Mouse (Mus musculus) neural tube, embryonic 14.5 days (tissue): ENCODE measurements around the gene Vmn2r19. TPM values are rescaled to one million over a fixed set of nuclear protein-coding genes. Genes with fewer than 3 reads are reported as not detected.
A peak's percentile ranks its signal among the peaks of the same experiment; 100 is the strongest.
"Not testable (repeated sequence)": the region's sequence is repeated elsewhere in the genome, so short reads cannot be mapped to it uniquely, and the experiment has no call there.

Source experiments
- ATAC-seq: fragments of 200-750 bp; cut with Nextera tagmentation; 2 replicates; pipeline ENCODE4 v1.8.0; 2017; ENCODE audit warnings: low read depth, mild to moderate bottlenecking, moderate TSS enrichment, moderate library complexity
- H3K27ac ChIP-seq: fragments of 300-500 bp; sonication (generic); 2 replicates; pipeline ENCODE4 v1.5.1; 2014; ENCODE audit warnings: low read depth, mild to moderate bottlenecking, control low read depth, low read length, moderate library complexity, mixed read lengths
- H3K27me3 ChIP-seq: fragments of 300-500 bp; sonication (generic); 2 replicates; pipeline ENCODE4 v1.6.1; 2014; ENCODE audit warnings: low read length; ENCODE audit not compliant: control insufficient read depth, insufficient read depth
- H3K36me3 ChIP-seq: fragments of 300-500 bp; sonication (generic); 2 replicates; pipeline ENCODE4 v1.6.1; 2014; ENCODE audit warnings: low read length, mixed read lengths; ENCODE audit not compliant: control insufficient read depth, insufficient read depth
- H3K4me1 ChIP-seq: fragments of 300-500 bp; sonication (generic); 2 replicates; pipeline ENCODE4 v1.6.1; 2014; ENCODE audit warnings: low read length; ENCODE audit not compliant: control insufficient read depth, insufficient read depth
- H3K4me2 ChIP-seq: fragments of 300-500 bp; sonication (generic); 2 replicates; pipeline ENCODE4 v1.6.1; 2014; ENCODE audit warnings: mild to moderate bottlenecking, low read depth, low read length, control low read depth
- H3K4me3 ChIP-seq: fragments of 300-500 bp; sonication (generic); 2 replicates; pipeline ENCODE4 v1.5.1; 2014; ENCODE audit warnings: low read depth, low read length, control low read depth, mixed read lengths
- H3K9ac ChIP-seq: fragments of 300-500 bp; sonication (generic); replicated peaks from 2 replicates; pipeline ENCODE4 v1.6.1; 2014; ENCODE audit warnings: low read depth, mild to moderate bottlenecking, control low read depth, low read length, mixed read lengths
- H3K9me3 ChIP-seq: fragments of 300-500 bp; sonication (generic); 2 replicates; pipeline ENCODE4 v1.6.1; 2016; ENCODE audit warnings: low read length; ENCODE audit not compliant: control insufficient read depth
- WGBS: fragments of 180-500 bp; shearing (Covaris S2); extraction: QIAGEN DNeasy Blood & Tissue Kit; methylation state at CpG from one replicate; pipeline ENCODE4 v1.1.7; 2014; 5-methylcytosine and 5-hydroxymethylcytosine counted together
- polyA plus RNA-seq: library from polyadenylated mRNA; unstranded; fragments of >200 nt; fragmentation: Nextera tagmentation; extraction: Ambion mirVana; gene quantifications from 2 replicates; pipeline ENCODE4 v1.2.1, GENCODE M21; 2014

Gene Vmn2r19
- polyA plus RNA-seq, 1 experiment from 2014 or later, result not detected

DNA sequence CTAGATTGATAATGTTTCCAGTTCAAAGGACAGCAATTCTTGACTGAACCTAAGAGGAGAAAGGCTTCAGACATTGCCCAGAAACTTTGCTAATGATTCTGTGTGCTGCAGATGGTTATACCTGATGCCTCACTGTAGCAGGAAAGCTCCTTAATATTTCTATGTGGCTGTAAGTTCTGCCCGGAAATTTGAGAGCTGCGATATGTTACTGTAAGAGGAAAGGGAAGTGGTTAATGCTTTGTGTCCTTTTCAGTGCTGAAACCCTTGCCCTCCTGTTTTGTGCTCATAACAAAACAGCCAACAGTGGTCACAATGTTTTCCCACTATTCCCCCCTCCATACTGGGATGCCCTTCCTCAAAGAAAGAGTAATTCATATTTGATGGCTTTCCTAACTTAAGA lies 21.8 kb upstream of the Vmn2r19 start:
- Histone ChIP-seq H3K9ac (no peak overlapping the region), H3K27me3 (no peaks in the 10 kb centered on the region), H3K4me1 (no peaks in the 10 kb centered on the region), H3K4me3 (no peak overlapping the region), H3K27ac (no peak overlapping the region), H3K36me3 (no peaks in the 10 kb centered on the region), H3K4me2 (no peak overlapping the region), H3K9me3 (no peaks in the 10 kb centered on the region)
- WGBS, result 91% methylated on average over 2 of the region's 2 CpGs
- no peak for ATAC-seq

DNA sequence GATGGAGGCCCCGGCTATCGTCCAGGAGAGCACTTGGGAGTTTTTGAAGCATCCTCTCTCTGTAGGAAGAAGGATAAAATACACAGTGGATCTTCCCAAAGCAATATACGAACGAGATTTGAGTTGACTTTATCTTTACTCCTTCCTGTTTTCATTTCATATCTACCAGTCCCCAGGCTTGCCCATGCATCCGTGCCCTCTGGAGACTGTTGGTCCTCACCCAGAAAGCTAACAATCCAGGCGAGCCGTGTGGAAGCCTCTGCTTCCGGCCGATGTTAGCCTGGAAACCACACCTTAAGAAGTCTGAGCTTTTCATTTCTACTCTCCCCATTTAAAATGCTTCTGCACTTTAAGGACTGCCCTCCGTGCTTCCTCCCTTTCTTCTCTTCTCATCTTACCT lies 19.2 kb upstream of the Vmn2r19 start:
- Histone ChIP-seq H3K4me3 (no peak overlapping the region), H3K4me2 (no peak overlapping the region), H3K4me1 (no peaks in the 10 kb centered on the region), H3K27ac (no peak overlapping the region), H3K36me3 (no peaks in the 10 kb centered on the region), H3K9ac (no peak overlapping the region), H3K9me3 (no peaks in the 10 kb centered on the region), H3K27me3 (no peaks in the 10 kb centered on the region)
- 83% methylated on average over 10 of the region's 10 CpGs for WGBS
- no peak for ATAC-seq

DNA sequence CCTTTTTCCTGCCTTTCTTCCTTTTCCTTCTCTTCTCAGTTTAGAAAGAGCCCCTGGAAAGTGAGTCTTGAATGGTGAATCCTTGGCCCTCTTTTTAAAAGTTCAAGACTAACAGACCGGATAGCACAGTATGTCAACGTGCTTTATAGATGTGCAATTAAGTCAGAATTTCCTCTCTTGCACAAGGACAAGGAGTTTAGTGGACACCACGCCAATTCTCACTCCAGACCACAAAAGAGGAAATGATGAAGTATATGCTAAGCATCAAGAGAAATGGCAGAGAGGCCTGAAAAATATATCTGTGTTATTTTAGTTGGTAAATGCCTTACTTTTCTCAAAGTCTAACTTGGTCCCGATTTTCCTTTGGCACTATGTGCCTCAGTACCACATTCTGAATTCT lies 18.4 kb upstream of the Vmn2r19 start, which contains the start of gene Clec4e:
TSS of gene Clec4e (minus strand) at position 118 of the 400 bp plus-strand sequence.
- no peak within 1 kb of the TSS for H3K27ac ChIP-seq
- H3K9ac ChIP-seq, result no peak within 1 kb of the TSS
- no peaks in the 10 kb centered on the region for H3K9me3 ChIP-seq
- no peak within 1 kb of the TSS for H3K4me3 ChIP-seq
- ATAC-seq, result no peak
- WGBS, result 84% methylated on average over 4 of the region's 4 CpGs
- H3K27me3 ChIP-seq, result no peaks in the 10 kb centered on the region
- H3K4me2 ChIP-seq, result no peak within 1 kb of the TSS
- H3K4me1 ChIP-seq, result no peaks in the 10 kb centered on the region
- H3K36me3 ChIP-seq, result no peaks in the 10 kb centered on the region

DNA sequence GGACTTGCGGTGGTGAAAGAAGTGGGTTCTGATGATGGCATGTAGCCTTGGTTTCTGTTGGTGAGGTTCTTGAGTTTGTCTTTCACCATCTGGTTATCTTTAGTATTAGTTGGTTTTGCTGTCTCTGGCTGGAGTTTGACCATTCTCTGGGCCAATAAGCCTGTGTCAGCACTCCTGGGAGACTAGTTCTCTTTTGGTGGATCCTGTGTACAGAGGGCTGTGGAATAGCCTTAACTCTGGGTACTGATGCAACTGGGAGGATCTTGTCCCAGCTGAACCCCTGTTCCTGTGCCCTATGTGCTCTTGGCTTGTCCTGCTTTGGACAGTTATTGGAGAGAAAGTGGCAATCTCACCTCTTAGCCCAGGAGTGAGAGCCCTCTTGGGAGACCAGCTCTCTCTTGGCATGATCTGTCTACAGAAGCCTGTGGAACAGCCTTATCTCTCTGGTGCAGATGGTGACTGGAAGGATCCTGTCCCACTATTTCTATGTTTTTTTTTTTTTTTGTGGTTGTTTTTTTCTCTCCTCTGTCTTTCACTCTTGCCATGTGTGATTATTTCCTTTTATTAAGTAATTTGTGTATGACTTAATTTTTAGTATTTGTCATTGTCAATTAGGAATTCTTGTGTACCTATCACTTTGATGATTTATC lies 15.3 kb upstream of the Vmn2r19 start:
- no peak overlapping the region for H3K9ac ChIP-seq
- no peak for ATAC-seq
- H3K4me3 ChIP-seq, result no peak overlapping the region
- H3K27ac ChIP-seq, result no peak overlapping the region
- H3K9me3 ChIP-seq, result no peaks in the 10 kb centered on the region
- no peaks in the 10 kb centered on the region for H3K27me3 ChIP-seq
- H3K4me2 ChIP-seq, result no peak overlapping the region
- H3K4me1 ChIP-seq, result no peaks in the 10 kb centered on the region
- 94% methylated on average over 1 of the region's 1 CpGs for WGBS
- H3K36me3 ChIP-seq, result no peaks in the 10 kb centered on the region

DNA sequence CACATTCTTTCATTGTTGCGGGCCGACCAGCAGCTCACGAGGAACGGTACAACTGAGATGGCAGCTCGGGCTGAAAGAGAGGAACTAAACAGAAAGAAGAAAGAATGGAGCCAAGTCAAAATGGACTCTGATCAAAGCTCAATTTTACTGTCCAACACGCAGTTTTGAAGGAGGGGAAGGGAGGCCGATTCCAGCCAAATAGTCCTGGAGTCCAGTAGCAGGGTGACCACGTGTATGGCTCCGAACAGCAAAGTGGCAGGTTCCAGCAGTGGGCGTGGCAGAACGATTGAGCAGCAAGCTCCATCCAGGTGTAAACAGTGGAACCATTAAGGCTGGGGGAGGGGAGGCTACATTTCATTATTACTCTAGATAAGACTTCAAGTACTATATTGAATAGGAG lies 14.6 kb upstream of the Vmn2r19 start:
- not testable (repeated sequence) for ATAC-seq, H3K27ac ChIP-seq, H3K36me3 ChIP-seq, H3K4me3 ChIP-seq, H3K9me3 ChIP-seq, H3K4me1 ChIP-seq, H3K27me3 ChIP-seq, H3K9ac ChIP-seq, H3K4me2 ChIP-seq
- 93% methylated on average over 11 of the region's 11 CpGs for WGBS

DNA sequence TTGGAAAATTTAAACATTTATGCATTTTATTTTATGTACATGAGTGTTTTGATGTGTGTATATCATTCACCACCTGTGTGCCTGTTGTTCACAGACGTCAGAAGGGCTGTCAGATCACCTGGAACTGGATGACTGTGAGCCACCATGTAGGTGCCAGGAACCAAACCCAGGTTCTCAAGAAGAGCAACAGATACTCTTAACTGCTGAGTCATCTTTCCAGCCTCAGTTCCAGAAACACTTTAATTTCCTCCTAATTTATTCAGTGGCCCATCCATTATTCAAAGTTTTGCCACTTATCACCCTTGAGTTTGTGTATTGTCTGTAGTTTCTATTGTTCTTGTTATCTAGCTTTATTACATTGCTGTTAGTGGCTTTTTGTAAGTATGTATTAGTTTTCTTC lies 11.4 kb upstream of the Vmn2r19 start:
- Histone ChIP-seq H3K4me1 (no peaks in the 10 kb centered on the region), H3K27ac (no peak overlapping the region), H3K27me3 (no peaks in the 10 kb centered on the region), H3K4me3 (no peak overlapping the region), H3K36me3 (no peaks in the 10 kb centered on the region), H3K9me3 (no peaks in the 10 kb centered on the region), H3K9ac (no peak overlapping the region), H3K4me2 (no peak overlapping the region)
- no peak for ATAC-seq
- WGBS, result 74% methylated on average over 1 of the region's 1 CpGs

DNA sequence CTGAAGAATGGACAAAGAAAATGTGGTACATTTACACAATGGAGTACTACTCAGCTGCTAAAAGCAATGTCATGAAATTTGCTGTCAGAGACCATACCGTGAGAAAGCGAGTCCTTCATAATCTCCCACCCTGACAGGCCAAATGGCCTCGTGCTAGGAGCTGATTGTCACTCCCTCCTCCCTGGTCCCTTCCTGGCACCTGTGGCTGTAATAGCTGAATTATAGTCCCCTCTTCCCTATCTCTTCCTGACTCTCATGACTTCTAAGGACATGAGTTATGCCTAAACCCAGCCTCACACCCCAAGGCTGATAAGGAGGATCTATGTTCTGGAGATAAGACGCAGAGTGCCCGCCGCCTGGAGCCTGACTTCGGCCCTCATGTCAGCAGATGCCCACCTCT lies 1.8 kb upstream of the Vmn2r19 start:
- ATAC-seq, H3K9ac ChIP-seq: not testable (repeated sequence)
- WGBS, result 85% methylated on average over 7 of the region's 7 CpGs

DNA sequence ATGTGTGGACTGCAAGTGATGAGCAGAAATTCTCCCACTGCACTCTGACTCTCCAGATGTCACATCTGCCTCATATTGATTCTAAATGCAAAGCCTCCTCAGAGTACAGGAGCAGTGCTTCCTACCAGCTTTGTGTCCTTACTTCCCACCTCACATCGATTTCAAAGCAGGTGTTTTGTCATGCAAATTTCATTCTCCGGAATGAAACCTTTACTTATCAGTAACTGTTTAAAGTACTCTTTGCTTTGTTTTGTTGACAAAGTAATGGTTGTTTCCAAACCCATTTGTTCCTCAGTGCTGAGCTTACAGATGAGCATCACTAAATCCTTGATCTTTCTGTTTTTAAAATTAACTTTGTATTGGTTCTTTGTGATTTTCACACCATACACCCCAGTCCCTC lies 24.4 kb downstream of the Vmn2r19 start:
- no peaks in the 10 kb centered on the region for H3K27me3 ChIP-seq
- no peaks in the 10 kb centered on the region for H3K9me3 ChIP-seq
- no peak overlapping the region for H3K4me2 ChIP-seq
- ATAC-seq, result no peak
- no peak overlapping the region for H3K4me3 ChIP-seq
- 38% methylated on average over 2 of the region's 2 CpGs for WGBS
- no peaks in the 10 kb centered on the region for H3K36me3 ChIP-seq
- no peak overlapping the region for H3K9ac ChIP-seq
- H3K27ac ChIP-seq, result no peak overlapping the region
- no peaks in the 10 kb centered on the region for H3K4me1 ChIP-seq

More for the DNA sequence above, 1.8 kb upstream of the Vmn2r19 start:
- not testable (repeated sequence) for H3K4me2 ChIP-seq, H3K9me3 ChIP-seq, H3K27ac ChIP-seq, H3K36me3 ChIP-seq, H3K4me1 ChIP-seq, H3K4me3 ChIP-seq, H3K27me3 ChIP-seq

DNA sequence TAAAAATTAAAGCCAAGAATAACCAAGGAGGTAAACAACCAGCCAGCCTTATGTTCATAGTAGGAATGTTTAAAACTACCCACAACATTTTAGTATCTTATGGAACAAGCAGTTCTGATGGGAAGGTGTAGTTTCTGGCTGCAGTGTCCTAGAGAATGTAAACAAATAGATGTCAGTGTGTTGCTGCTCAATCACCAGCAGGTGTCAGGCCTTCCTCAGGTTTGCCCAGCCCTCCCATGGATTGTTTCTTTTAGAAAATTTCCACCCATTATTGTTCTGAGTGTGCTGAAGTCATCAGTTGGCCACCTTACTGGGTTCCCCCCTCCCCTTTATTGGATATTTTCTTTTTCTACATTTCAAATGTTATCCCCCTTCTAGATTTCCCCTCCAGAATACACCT lies 32.0 kb downstream of the Vmn2r19 start:
- Histone ChIP-seq H3K27ac (no peak overlapping the region), H3K4me1 (no peaks in the 10 kb centered on the region), H3K4me2 (no peak overlapping the region), H3K4me3 (no peak overlapping the region), H3K36me3 (no peaks in the 10 kb centered on the region), H3K9ac (no peak overlapping the region), H3K9me3 (no peaks in the 10 kb centered on the region), H3K27me3 (no peaks in the 10 kb centered on the region)
- peak; percentile 54; the same call in 1 of the 2 replicates for ATAC-seq
